In the genomic region with DNA sequence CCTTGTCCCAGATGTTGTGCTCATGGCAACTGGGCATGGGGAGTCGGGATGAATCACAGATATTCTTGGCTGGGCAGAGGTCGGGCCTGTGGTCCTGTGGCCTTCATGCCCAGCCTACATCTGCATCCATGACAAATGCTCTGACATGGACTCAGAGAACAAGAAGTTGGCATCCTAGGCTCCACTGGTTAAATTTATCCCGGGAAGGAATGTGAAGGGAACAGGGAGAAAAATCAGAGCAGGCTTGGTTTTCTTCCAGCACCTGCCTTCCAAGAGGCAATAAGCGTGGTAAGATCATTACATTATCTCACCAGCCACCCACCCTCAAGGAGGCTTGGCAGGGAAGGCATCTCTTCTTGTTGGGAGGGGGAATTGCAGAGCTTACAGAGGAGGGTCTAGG, we compare ENCODE assay signal across 21 mouse cellular contexts. TPM values are rescaled to one million over a fixed set of nuclear protein-coding genes. Genes with fewer than 3 reads are reported as not detected.
DNase-seq lines count a peak whose midpoint lies in the region; ATAC-seq lines count a peak whose summit lies in the region.
"Had no signal": no experiment of that assay in that cellular context is flagged by ENCODE, and none has a peak within 500 bp of the region (broad histone marks: within the 10 kb centered on the region; RNA-seq: fewer than 3 reads in every experiment).

No protein-coding gene starts in this region.

- ATAC-seq in activated CD4-positive, CD25-positive, alpha-beta regulatory T cell, adult 4 months, result no peak
- ATAC-seq: forebrain, embryonic 16.5 days; lung, postnatal 0 days had no signal

- peak; percentile 23 for DNase-seq in layer of hippocampus, adult 11-12 months (ENCODE audit: low spot score)
- no peak for DNase-seq in layer of hippocampus, adult 9-10 months (ENCODE audit: low spot score)
- DNase-seq in 3T3-L1 (ENCODE audit: low read depth, low spot score), result peak; percentile 50
- peak; percentile 26 to 73 for DNase-seq in left cerebral cortex, adult 9 months (ENCODE audit: low spot score in 2 of 2)
- DNase-seq in right cerebral cortex, postnatal 25 days, result peak; percentile 41
- no peak for DNase-seq in urinary bladder, postnatal 14 days (ENCODE audit: low spot score)
- DNase-seq: adrenal gland, adult 2 months; cerebellum, adult 9-10 months; gastrocnemius, postnatal 10 days; heart, adult 18-20 months; heart, postnatal 36 days; kidney, adult 11 months; thymus, postnatal 14 days had no signal

RNA-seq across cellular contexts. Expression of gene Prg3, which starts 16.3 kb away (rescaled TPM):
- not detected for polyA plus RNA-seq in activated CD4-positive, CD25-positive, alpha-beta regulatory T cell, adult 4 months (2017; shearing (Covaris generic))
- polyA plus RNA-seq: adrenal gland, adult 2 months; forebrain, embryonic 16.5 days; hindbrain, embryonic 14.5 days; kidney, embryonic 16.5 days; large intestine, adult 2 months; limb, embryonic 15.5 days; lung, postnatal 0 days; midbrain, embryonic 11.5 days had no signal

RNA-seq across cellular contexts. Expression of gene Prg2, which starts 24.1 kb away (rescaled TPM):
- under 1 TPM in 1 of 2 experiments, not detected in 1; 0.65 TPM for polyA plus RNA-seq in activated CD4-positive, CD25-positive, alpha-beta regulatory T cell, adult 4 months (2017; shearing (Covaris generic))
- polyA plus RNA-seq: adrenal gland, adult 2 months; forebrain, embryonic 16.5 days; hindbrain, embryonic 14.5 days; kidney, embryonic 16.5 days; lung, postnatal 0 days had no signal

RNA-seq across cellular contexts. Expression of gene Ssrp1, which starts 32.7 kb away (rescaled TPM):
- polyA plus RNA-seq in activated CD4-positive, CD25-positive, alpha-beta regulatory T cell, adult 4 months (2017; shearing (Covaris generic)), result 100 to 1,000 TPM; 135 to 160 TPM

RNA-seq across cellular contexts. Expression of gene P2rx3, which starts 32.9 kb away (rescaled TPM):
- polyA plus RNA-seq in activated CD4-positive, CD25-positive, alpha-beta regulatory T cell, adult 4 months (2017; shearing (Covaris generic)), result under 1 TPM in 1 of 2 experiments, not detected in 1; 0.62 TPM

RNA-seq across cellular contexts. Expression of gene Tnks1bp1, which starts 43.5 kb away (rescaled TPM):
- 1 to 10 TPM; 3.9 to 6.3 TPM for polyA plus RNA-seq in activated CD4-positive, CD25-positive, alpha-beta regulatory T cell, adult 4 months (2017; shearing (Covaris generic))

Comparison
In these comparisons a context has a peak if more than half of its experiments do, and no peak if none do; other contexts are left out.
1. DNase-seq: peak in layer of hippocampus, adult 11-12 months (single experiment), 3T3-L1 (single experiment), left cerebral cortex, adult 9 months (2 of 2) and right cerebral cortex, postnatal 25 days (single experiment); none in layer of hippocampus, adult 9-10 months (single experiment) and urinary bladder, postnatal 14 days (single experiment).